Mouse (Mus musculus): ENCODE data around the gene Hip1.
"Not testable (repeated sequence)": the region's sequence is repeated elsewhere in the genome, so short reads cannot be mapped to it uniquely, and the experiment has no call there.

Hip1 gene

GRCm38 (mm10) chr5:135492126-135492525 lies 52.8 kb downstream of the Hip1 start:
- no peak for DNase-seq (ENCODE audit: low read depth)

GRCm38 (mm10) chr5:135489695-135490294 lies 55.1 kb downstream of the Hip1 start:
- DNase-seq (ENCODE audit: low read depth) = no peak

DNA sequence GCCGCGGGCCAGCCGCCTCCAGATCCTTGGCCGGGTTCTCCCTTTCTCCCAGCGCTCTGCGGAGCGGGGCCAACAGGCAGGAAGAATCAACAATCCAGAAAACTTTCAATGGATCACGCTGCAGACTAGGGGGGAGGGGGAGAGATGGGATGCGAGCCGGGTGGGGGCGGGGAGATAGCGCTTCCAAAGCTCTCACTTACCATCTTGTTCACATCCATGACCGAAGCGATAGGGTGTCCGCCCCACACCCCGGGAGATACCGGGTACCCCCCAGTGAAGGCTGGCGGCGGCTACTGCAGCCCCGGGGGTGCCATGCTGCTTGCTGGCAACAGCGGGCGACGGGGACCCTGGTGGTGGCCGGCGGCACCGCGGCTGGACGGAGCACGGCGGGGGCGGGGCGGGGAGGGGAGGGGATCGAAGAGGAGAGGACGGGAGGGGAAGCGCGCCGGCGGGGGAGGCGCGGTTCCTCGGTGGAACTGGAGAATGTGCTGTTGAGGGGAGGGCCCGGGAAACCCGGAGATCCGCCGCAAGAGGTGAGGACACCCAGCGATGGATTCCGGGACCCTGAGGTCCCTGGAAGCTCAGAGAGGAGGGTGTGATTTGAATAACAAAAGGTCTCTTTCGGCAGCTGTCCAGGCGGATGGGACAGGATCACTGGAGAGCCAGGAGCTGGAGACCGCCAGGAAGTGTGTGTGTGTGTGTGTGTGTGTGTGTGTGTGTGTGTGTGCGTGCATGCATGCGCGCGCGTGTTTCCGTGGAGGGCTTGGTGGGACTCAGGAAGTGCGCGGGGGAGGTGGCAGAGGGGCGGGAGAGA lies 55.8 kb downstream of the Hip1 start:
- DNase-seq (ENCODE audit: low read depth) = no peak

- DNase-seq (ENCODE audit: low read depth) = no peak
These were observed 56.6 kb downstream of the Hip1 start for GRCm38 (mm10) chr5:135488222-135488880.

DNA sequence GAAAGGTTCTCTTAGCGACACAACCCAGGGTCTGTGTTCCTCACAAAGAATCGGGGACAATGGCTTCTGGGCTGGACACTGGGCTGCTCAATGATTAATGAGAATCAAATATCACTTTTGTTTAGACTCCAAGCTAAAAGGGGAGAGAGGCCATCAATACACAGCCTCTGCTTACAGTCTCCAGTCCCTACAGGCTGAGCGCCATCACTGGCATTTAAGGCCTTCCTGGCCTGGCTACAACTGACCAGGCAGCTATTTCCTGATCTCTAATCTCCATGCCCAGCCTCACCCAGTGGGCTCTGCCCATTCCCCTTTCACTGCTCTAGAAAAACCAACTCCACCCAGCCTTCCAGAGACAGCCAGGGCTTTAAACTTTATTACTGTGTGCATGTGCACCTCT lies 59.6 kb downstream of the Hip1 start:
- no peak for DNase-seq (ENCODE audit: low read depth)

DNA sequence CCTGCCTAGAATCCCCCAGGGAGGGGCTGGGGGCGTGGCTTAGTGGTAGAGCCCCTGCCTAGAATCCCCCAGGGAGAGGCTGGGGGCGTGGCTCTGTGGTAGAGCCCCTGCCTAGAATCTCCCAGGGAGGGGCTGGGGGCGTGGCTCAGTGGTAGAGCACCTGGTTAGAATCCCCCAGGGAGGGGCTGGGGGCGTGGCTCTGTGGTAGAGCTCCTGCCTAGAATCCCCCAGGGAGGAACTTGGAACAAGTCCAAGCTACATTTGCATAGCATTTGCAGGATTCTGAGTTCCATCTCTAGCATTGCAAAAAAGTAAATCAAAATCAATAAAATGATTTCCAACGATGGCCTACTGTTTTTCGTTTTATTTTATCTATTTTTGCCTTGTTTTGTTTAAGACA lies 61.1 kb downstream of the Hip1 start:
- DNase-seq (ENCODE audit: low read depth) = not testable (repeated sequence)

- DNase-seq (ENCODE audit: low read depth) = no peak
These were observed 65.9 kb downstream of the Hip1 start for GRCm38 (mm10) chr5:135478877-135479600.

- DNase-seq (ENCODE audit: low read depth) = no peak
These were observed 68.7 kb downstream of the Hip1 start for GRCm38 (mm10) chr5:135476199-135476598.

- DNase-seq (ENCODE audit: low read depth) = peak; percentile 56
These were observed 72.5 kb downstream of the Hip1 start for GRCm38 (mm10) chr5:135472405-135472804.

DNA sequence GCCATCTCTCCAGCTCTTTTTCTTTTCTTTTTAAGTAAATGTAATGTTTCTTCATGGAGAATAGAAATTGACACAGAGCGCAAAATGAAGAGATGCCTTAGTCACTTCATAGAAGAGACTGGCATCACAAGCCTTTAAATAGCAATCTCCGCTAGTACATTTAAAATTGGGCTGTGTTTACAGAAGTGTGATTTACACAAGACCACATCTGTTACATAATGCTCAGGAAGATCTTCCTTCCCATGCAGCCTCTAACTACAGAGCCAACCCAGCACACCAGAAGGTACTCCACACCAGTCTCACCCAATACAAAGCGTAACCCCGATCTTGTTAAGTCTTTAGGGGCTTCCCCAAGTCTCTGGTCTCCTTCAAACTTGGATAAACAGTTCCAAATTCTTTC lies 73.2 kb downstream of the Hip1 start:
- DNase-seq (ENCODE audit: low read depth) = no peak

DNA sequence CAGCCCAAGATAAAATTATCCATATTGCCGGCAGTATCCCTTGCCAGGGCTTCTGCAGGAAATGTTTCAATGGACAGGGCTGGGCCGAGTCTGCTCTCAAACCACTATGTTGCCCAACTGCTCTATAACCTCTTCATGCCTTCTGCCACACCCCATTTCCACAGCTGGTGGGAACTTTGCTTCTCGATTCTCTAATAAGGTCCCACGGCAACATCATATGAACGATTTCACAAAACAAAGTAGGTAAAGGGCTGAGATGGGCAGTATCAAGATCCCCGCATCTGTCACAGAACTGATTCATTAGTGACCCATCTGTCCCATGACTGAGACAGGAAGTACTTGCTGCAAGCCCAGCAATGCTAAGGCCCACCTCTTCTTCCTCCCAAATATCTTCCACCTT lies 76.6 kb downstream of the Hip1 start:
- no peak for DNase-seq (ENCODE audit: low read depth)

GRCm38 (mm10) chr5:135465833-135466291 lies 79.1 kb downstream of the Hip1 start:
- no peak for DNase-seq (ENCODE audit: low read depth)

DNA sequence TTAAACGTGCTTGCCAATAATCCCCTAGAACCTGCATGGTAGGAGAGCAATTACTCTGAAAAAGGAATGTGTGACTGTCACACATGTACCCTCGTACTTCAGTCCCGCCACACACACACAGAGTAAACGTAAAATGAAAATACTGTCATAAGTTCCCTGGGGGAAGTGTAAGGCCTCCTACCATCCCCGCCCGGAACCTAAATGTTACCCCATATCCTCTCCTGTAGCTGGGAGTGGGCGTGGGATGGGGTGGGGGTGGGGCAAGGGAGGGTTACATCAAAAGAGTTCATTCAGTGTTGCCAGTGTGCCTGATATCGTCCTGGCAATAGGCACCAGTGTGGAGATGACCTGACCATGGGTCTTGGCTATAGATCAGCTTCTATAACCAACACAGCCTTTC lies 81.5 kb downstream of the Hip1 start:
- no peak for DNase-seq (ENCODE audit: low read depth)

GRCm38 (mm10) chr5:135460833-135461173 lies 84.1 kb downstream of the Hip1 start:
- no peak for DNase-seq (ENCODE audit: low read depth)

- no peak for DNase-seq (ENCODE audit: low read depth)
These were observed 84.6 kb downstream of the Hip1 start for GRCm38 (mm10) chr5:135460152-135460832.

DNA sequence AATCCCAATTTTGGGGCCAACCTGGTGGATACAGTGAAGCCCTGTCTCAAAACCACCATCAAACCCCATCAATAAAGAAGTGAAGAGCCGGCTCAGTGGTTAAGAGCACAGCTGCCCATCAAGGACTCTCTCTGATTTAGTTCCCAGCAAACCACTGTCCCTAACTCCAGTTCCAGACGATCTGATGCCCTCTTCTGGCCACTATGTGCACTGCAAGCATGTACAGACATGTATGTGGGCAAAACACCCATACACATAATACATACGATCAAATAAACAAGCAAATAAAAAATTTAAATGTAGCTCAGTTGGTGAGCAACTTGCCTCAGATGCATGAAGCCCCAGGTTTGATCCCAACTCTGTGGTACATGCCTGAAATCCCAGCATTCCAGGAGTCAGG lies 85.4 kb downstream of the Hip1 start:
- DNase-seq (ENCODE audit: low read depth) = no peak

DNA sequence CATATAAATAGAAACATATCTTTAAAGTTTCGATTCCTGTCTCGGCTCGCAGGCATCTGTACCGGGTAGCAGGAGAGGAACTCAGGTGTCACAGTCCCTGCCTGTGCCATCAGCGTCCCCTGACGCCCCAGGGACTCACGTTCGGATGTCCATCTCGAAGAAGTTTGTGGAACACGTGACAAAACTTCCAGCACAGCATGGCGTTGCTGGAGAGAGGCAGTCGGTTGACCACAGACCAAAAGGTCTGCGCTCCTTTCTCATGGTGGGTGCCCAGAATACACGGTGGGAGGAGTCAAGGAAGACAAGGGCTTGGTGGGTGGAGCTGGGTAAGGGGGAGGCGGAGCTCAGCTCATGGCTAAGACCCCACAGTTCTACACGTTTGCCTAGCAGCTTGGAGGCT lies 87.0 kb downstream of the Hip1 start:
- no peak for DNase-seq (ENCODE audit: low read depth)

DNA sequence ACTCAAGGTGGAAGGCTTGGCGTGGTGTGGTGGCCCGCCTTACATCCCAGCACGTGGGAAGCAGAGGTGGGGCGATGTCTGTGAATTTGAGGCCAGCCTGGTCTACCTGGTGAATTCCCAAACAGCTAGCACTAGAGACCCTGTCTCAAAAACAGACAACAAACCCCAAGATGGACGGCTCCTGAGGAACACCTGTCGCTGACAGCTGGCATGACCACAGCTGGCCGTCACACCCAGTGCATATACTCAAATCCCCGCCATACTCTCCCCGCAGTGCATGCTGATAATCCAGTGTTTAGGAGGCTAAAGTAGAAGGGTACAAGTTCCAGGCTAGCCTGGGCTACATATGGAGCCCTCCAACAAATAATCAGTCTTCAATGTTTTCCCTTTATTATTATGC lies 88.4 kb downstream of the Hip1 start:
- DNase-seq (ENCODE audit: low read depth) = no peak

DNA sequence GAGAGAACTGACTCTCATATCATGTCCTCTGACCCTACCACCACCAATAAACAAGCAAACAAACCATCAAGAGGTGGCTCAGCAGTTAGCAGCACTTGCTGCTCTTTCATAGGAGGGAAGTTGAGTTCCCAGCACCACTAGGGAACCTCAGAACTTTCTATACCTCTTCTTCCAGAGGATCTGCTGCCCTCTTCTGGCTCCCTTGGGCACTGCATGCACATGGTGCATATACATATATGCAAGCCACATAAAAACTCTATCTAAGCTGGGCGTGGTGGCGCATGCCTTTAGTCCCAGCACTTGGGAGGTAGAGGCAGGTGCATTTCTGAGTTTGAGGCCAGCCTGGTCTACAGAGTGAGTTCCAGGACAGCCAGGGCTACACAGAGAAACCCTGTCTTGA lies 90.7 kb downstream of the Hip1 start:
- no peak for DNase-seq (ENCODE audit: low read depth)

- not testable (repeated sequence) for DNase-seq (ENCODE audit: low read depth)
These were observed 93.4 kb downstream of the Hip1 start for GRCm38 (mm10) chr5:135451559-135451958.

- no peak for DNase-seq (ENCODE audit: low read depth)
These were observed 93.8 kb downstream of the Hip1 start for GRCm38 (mm10) chr5:135451100-135451499.

DNA sequence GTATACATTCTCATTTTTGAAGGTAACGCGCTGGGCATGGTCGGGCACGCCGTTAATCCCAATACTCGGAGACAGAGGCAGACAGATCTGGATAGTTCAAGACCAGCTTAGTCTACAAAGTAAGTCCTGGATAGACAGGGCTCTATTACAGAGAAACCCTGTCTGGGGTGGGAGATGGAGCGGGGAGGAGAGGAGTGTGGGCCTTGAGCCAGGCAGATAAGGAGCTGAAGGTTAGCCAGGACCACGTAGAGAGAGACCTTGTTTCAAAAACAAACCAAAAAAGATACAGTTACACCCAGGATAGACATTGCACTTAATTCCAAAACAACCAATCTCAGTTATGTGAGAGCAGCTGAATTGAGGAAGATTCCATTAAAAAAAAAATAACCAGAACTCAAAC lies 99.2 kb downstream of the Hip1 start:
- no peak for DNase-seq (ENCODE audit: low read depth)

All from c-Kit-positive CD71-negative TER-119-negative erythroid progenitor cells, embryonic 14.5 days (primary cell).